Mouse (Mus musculus): Measurements from ENCODE around the gene Tmem269. TPM values are rescaled to one million over a fixed set of nuclear protein-coding genes. Genes with fewer than 3 reads are reported as not detected.

Gene Tmem269
- total RNA-seq, 2 experiments from 2014 or later = not detected

DNA sequence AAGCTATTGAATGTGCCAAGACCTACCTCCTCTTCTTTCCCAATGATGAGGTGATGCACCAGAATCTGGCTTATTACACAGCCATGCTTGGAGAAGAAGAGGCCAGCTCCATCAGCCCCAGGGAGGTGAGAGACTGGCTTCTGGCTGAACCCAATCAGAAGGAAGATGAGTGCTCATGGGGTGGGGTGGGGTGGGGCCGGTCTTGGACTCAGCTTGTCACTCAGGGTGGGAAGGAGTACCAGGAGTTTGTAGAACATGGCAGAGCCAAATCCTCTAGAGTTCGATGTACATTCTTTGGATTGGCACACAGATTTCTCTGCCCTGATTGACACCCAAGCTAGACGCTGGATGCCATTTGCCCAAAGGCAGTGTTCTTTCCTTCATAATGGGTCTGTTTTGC, 20.6 kb upstream of the Tmem269 start:
- DNase-seq (ENCODE audit: low spot score) = no peak

DNA sequence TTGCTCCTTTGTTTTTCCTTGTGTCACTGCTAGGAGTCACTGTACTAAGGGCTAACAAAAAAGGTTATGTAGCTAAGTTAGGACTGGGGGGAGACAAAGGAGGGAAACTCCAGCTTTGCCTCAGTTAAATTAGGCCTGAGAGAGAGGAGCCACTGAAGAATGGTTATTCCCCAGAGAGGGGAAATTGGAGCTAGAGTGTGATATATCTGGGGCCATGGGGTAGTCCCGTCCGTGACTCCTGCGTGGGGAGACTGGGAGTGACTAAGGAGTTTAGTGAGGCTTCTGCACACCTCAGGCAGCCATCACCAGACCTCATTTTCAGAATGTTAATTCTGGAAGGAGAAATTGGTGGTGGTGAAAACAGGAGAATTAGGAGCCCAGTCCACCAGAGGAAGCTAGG, 16.3 kb upstream of the Tmem269 start:
- DNase-seq (ENCODE audit: low spot score) = no peak

GRCm38 (mm10) chr4:119233256-119233901, 15.4 kb upstream of the Tmem269 start:
- peak; percentile 27 for DNase-seq (ENCODE audit: low spot score)

DNA sequence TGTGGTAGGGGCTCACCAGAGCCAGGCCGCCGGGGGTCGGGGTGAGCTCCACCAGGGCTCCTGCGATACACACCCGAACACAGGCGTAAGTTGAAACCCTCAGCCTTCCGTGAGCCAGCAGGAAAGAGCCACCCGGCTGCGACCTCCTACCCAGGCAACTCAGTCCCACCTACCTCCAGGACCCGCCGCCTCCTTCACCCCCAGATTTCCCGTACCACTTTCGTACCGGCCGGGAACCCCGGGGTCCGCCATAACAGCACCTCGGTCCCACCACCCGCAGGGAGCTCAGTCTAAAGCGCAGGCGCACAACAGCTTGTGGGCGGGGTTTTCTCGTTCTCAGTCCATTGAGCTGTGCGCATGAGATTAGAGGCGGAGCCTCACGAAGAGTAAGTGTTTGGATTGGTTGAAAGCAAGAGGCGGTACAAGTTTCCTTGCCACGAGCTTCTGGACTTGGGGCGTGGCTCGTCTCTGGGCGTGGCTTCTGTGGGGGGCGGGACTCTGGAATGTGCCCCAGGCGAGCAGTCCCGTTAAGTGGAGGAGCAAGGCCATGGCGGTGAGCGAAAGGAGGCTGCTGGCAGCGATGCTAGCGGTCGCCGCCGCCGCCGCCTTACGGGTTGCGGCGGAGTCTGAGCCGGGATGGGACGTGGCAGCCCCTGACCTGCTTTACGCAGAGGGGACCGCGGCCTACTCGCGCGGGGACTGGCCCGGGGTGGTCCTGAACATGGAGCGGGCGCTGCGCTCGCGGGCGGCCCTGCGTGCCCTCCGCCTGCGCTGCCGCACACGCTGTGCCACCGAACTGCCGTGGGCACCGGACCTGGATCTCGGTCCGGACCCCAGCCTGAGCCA, 14.6 kb upstream of the Tmem269 start, which contains the start of the genes AU022252 and P3h1:
Gene AU022252 (minus strand): TSS at position 303 of the 846 bp plus-strand sequence.
Gene P3h1 (plus strand): TSS at position 506 of the 846 bp plus-strand sequence.
- peak; percentile 100 for DNase-seq (ENCODE audit: low spot score)

DNA sequence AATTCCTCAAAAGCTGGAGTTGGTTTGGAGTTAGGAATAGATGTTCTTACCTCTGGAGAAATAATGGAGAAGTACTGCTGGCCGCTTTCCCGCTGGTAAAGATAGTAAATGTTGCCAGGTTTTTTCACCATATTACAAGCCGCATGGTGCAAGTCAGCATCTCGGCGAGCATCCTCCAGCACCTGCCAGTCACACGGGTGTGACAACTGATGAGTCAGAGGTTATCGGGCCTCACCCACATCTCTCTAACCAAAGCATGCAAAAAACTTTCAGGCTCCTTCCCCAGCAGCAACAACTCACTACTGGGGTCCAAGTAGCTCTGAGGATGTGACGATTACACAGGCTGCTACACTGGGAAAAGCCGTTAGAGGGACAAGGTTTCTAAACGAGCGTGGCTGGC, 8.7 kb upstream of the Tmem269 start:
- DNase-seq (ENCODE audit: low spot score) = no peak

DNA sequence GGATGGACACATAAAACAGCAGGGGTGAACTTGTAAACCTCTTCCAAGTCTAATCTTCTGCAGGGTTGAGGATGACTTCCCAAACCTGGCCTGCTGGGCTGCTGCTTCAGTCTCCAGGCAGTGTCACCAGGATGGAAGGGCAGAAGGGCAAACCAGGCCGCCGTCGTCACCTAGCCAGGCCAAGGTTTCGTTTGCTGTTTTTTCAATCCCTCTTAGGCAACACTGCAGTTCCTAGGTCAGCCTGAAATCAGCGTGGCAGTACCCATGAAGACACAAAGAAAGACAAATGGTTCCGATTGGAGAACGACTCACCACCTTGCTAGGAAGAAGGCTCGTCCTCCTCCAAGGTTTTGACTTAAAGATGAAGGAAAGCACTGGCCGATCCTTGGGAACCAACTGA, 7.7 kb upstream of the Tmem269 start:
- DNase-seq (ENCODE audit: low spot score) = no peak

- DNase-seq (ENCODE audit: low spot score) = no peak
Measured at GRCm38 (mm10) chr4:119224534-119224933, 6.5 kb upstream of the Tmem269 start.

- no peak for DNase-seq (ENCODE audit: low spot score)
Measured at GRCm38 (mm10) chr4:119223696-119224095, 5.7 kb upstream of the Tmem269 start.

GRCm38 (mm10) chr4:119216667-119217066, 1.4 kb downstream of the Tmem269 start:
- DNase-seq (ENCODE audit: low spot score) = no peak

DNA sequence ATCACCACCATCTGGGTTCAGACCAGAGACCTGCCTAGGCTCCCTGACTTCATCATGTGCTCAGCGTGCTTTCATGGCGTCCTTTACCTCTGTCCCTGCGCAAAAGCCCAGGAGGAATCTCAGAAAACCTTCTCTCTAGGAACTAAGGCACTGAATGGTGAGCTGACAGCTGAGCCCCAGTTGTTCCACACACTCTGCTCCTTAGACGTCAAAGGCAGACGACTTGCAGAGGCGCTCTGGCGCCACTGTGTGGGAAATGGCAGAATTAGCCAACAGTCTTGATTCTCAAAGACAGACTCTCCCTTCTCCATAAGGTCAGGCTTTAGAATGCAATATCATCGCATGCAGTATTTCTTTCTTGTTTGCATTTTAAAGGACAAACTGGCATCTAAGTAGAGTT, 13.3 kb downstream of the Tmem269 start:
- DNase-seq (ENCODE audit: low spot score) = peak; percentile 34

DNA sequence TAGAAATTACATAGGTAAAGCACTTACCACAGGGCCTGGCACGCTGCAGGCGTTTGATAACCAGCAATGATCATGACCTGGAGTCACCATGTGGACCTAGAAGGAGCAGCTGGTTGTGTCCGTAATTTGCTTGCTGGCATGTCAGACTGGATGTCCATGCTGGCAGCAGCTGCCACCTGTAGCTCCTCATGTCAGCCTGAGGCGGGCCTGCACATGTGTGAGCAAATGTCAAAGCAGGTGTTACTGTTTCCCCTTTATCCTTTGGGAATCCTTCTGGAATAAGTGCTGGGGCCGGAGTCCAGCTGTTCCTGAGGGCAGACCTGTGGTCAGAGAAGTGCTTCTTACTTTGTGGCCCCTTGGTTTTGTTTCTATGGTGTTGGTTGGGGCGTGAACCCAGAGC, 19.9 kb downstream of the Tmem269 start:
- no peak for DNase-seq (ENCODE audit: low spot score)

DNA sequence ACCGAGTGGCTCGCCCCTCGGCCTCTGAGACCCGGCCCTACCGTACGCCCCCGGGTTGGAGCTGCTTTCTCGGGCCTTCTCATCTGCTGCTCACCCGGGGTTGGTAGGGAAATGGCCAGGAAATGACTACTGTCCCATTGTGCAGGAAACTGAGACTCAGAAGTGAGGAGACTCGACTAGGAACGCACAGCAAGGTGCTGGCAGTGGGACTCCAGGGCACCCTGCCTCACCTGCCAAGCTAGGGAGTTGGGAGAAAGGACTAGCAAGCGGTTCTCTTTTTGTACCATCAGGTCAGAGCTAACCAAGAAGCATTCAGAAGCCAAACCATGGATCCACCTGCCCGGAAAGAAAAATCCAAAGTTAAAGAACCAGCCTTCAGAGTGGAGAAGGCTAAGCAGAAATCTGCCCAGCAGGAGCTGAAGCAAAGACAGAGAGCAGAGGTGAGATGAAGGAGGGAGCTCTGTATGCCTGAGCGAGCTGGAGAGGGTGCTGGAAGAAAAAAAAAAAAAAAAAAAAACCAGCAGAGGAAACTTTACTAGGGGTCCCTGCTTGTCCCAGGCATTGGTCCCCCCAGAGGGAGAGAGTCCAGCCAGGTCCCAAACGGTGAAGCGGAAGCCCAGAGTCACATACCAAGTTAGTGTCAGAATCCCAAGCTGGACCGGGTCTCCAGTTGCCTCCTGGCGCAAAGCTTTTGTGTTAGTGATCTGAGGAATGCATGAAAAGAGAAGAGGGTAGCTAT, 22.3 kb downstream of the Tmem269 start:
- DNase-seq (ENCODE audit: low spot score) = no peak

- DNase-seq (ENCODE audit: low spot score) = peak; percentile 85
Measured at GRCm38 (mm10) chr4:119194909-119195581, 23.0 kb downstream of the Tmem269 start, which contains the start of gene Svbp. Gene Svbp (plus strand): TSS chr4:119195306.

DNA sequence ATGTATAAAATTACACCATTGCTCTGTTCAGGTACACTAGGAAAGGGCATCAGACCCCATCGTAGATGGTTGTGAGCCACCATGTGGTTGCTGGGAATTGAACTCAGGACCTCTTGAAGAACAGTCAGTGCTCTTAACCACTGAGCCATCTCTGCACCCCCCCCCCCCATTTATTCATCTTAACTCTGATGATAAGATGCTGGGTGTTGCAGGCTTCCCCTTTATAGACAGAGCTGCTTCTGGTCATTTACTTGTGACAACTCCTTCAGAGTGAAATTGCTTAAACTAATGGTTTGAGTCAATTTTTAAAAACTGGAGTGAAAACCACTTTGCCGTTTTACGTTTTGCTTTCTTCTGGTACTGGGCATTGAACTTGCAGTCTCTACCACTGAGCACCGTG, 25.3 kb downstream of the Tmem269 start:
- no peak for DNase-seq (ENCODE audit: low spot score)

DNA sequence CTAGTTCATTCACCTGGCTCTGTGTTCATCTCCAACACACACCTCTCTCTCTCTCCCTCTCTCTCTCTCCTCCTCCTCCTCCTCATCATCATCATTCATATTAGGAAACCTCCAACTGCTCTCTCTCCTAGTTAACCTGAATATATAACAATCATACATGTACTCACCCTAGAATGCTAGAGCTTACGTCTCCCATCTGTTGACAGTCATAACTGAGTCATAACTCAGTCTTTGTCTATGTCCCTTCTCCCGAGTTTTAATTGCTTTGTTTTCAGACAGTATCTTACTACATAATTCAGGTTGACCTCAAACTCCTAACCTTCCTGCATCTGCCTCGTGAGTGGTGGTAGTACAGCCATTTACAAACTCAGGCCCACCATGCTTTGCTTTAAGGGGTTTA, 26.7 kb downstream of the Tmem269 start:
- no peak for DNase-seq (ENCODE audit: low spot score)

DNA sequence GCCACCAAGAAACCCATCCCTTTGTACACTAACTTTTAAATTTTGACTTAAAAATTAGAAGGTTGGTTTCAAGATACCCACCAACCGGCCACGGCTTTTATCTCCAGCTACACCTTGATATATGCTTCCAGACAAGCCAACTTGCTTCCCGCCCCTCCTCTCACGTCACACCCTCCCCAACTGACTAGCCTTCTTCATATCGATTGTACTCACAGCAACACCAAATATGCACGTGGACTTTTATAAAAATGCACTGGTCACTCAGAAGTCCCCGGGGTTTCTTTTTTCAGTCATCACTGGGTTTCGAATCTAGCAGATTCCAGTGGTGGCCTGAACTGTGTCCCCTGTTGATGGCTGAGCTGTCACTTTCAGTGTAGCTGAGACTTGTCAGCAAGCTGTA, 27.4 kb downstream of the Tmem269 start:
- no peak for DNase-seq (ENCODE audit: low spot score)

DNA sequence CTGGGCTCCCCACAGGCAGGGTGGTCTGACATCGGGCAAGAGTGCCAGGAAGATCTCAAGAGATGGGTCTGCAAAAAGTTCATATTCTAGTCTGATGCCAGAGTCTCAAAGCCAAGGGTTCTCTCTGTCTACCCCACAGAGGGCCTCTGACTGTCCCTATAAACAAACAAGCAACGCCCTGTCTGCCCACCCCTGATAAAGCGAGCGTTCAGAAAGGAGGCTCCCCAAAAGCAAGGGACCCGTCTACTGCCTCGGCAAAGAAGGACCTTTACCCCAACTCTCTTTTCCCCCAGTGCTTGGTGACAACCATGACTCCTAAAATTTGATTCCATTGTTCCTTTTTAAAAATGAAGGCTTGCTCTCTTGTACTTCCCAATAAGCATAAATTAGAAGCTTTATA, 28.2 kb downstream of the Tmem269 start, which contains the start of gene Ermap:
Gene Ermap (minus strand): TSS at position 148 of the 400 bp plus-strand sequence.
- no peak for DNase-seq (ENCODE audit: low spot score)

GRCm38 (mm10) chr4:119189392-119189791, 28.6 kb downstream of the Tmem269 start:
- no peak for DNase-seq (ENCODE audit: low spot score)

- no peak for DNase-seq (ENCODE audit: low spot score)
Measured at GRCm38 (mm10) chr4:119188060-119188785, 29.8 kb downstream of the Tmem269 start.

GRCm38 (mm10) chr4:119185771-119186170, 32.2 kb downstream of the Tmem269 start:
- no peak for DNase-seq (ENCODE audit: low spot score)

DNA sequence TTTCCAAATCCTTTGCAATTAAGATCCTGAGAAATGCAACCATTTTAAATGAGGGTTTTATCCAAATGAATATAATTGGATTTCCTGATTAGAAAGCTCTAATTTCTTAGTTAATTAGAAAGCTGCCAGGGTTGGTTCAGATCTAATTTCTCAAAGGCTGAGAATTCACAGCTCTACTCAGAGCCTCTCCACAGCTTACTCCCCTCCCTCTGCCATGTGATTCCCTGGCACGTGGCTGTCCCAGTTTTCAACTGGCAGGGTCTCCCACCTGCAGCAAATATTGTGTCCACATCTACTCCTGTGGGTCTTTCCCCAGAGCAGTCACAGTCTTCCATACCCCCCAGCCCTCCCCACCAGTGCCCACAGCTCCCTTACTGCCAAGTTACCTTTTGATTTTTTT, 34.5 kb downstream of the Tmem269 start:
- no peak for DNase-seq (ENCODE audit: low spot score)

Data from gastrocnemius, adult 18-20 months (tissue).